Mouse (Mus musculus) adrenal gland, postnatal 14 days (tissue): ENCODE measurements around the gene Rnaset2a. TPM values are rescaled to one million over a fixed set of nuclear protein-coding genes. Genes with fewer than 3 reads are reported as not detected.
"Not testable (repeated sequence)": the region's sequence is repeated elsewhere in the genome, so short reads cannot be mapped to it uniquely, and the experiment has no call there.

ENCODE experiments used
- DNase-seq: peaks from one replicate; pipeline ENCODE4 v3.0.0; 2021; ENCODE audit warnings: mixed read lengths
- total RNA-seq: library from RNA; stranded (reverse); gene quantifications from 2 replicates; pipeline ENCODE4 v1.2.3, GENCODE M21; 2021

Gene Rnaset2a
- total RNA-seq, 1 experiment from 2014 or later: 39.2 TPM

GRCm38 (mm10) chr17:8138116-8138515, 9.8 kb downstream of the Rnaset2a start:
- not testable (repeated sequence) for DNase-seq

DNA sequence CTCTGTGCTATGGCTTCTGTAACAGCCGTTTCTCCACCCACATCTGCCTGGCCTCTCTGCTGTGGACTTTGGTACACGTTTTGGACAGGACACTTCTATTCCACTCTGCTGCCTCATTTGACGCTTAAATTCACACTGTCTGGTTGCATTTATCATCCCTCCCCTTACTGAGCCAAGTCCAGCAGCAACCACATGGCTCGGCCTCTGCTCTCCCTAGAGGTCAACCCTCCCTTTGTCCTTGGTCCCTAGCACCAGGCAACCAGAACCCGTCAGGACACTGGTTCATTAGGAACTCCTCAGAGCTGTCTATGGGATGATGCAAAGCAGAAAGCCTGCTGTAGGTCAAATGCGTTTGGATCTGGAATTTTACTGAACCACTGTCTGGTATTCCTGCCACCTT, 17.0 kb downstream of the Rnaset2a start:
- not testable (repeated sequence) for DNase-seq

DNA sequence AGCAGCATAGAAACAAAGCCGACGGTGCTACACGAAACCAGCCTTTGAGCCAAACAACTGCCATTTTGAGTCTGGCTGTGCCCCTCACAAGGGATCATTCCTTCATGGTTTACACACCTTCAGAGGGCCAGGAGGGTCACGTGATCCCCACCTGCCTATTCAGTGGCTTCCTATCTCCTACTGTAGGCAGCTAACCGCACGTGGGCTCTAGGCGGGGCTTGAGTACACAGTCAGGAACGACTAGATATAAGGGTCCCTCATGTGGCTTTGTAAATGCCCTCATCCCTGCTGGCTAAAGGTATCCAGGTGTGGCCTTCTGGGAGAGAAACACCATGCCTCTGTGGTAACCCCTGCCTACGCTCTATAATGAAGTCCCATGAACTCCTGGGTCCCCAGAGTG, 18.3 kb downstream of the Rnaset2a start:
- DNase-seq: not testable (repeated sequence)

- DNase-seq: not testable (repeated sequence)
Observed at GRCm38 (mm10) chr17:8128326-8128993, 19.4 kb downstream of the Rnaset2a start.

DNA sequence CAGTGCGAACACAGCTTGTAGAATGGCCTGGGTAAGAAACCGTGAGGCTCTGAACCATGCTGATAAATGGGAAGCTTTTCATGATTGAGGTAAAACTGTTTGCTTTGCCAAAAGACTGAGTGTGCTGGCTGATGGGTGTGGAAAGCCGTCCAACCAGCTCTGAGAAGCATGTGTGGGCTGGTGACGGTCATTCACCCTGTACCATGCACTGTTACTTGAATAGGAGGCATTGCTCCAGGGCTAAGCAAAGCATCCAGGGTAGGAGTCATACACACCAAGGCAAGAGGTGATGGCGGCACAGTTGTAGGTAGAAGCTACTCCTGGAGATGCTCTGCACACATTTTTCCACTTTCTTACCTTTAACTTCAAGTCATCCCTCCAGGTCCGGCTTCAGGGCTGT, 23.3 kb downstream of the Rnaset2a start:
- not testable (repeated sequence) for DNase-seq

GRCm38 (mm10) chr17:8122974-8123373, 24.9 kb downstream of the Rnaset2a start:
- DNase-seq: not testable (repeated sequence)

GRCm38 (mm10) chr17:8116928-8117327, 31.0 kb downstream of the Rnaset2a start:
- not testable (repeated sequence) for DNase-seq

DNA sequence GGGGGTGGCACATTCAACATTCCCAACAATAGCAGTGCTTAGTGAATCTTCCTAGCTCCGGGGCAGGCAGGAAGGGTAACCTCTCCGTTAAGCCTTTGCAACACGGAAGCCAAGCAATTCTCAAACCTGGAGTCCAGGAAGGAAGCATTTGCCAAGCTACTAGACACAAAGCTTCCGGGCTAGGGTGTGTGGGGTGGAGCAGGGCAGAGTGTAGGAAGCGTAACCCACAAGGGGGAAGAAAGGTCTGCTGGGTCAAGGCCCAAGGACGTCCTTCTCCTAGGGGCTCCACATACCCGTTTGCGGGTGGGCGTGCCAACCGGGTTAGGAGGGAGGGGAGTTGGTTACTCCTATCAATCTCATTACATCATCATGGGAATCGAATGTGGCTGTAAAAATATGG, 31.5 kb downstream of the Rnaset2a start:
- peak; percentile 26 for DNase-seq

- not testable (repeated sequence) for DNase-seq
Observed at GRCm38 (mm10) chr17:8112199-8112598, 35.7 kb downstream of the Rnaset2a start.

DNA sequence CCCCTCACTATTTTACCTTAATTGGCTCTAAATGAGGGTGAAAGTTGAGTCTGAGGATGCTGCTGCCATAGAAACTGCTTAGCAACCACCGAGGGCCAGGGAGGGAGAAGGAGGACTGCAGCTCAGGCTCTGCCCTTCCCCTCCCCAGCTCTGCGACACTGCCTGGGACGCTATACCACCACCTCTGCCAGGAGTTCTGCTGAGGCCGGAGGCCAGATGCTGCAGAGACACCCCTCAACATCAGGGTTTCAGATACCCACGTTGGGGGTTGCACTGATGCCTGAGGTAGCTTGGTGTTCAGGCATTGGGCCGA, 46.6 kb downstream of the Rnaset2a start:
- DNase-seq: not testable (repeated sequence)

DNA sequence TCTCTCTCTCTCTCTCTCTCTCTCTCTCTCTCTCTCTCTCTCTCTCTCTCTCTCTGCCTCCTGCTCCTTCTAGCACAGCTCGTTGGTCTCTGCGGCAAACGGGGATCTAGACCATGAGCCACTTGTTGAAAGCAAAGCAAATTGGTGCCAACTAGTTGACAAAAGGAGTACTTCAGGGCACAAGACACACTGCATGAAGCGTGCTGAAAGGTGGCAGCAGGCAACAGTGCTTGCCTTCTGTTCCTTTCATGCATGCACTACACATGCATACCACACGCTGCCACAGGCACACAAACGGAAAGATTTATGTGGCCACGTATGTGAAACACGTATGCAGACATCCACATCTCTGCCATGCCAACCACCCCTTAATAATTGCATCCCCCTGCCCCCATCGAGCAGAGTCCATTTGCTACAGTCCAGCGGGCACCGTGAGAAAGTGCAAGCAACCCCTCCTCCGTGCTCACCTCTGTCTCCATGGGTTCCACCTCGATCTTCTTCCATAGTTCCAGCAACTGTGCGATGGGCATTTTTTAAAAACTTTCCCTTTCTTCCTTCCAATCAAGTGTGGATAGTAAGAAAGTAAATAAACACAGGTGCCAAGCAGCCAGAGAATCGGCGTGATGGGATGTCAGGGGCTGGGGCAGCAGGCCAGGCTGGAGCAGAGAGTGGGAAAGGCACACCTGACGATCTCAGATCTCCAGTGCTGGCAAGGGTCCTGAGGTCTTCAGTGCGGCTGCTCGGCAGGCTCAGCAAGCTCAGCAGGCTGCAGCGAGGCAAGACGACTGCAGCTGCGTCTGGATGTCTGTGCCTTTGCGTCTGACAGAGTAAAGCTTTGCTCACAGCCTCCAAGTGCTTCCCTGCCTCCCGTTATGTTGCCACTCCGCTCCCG, 47.2 kb downstream of the Rnaset2a start:
- DNase-seq: not testable (repeated sequence)

DNA sequence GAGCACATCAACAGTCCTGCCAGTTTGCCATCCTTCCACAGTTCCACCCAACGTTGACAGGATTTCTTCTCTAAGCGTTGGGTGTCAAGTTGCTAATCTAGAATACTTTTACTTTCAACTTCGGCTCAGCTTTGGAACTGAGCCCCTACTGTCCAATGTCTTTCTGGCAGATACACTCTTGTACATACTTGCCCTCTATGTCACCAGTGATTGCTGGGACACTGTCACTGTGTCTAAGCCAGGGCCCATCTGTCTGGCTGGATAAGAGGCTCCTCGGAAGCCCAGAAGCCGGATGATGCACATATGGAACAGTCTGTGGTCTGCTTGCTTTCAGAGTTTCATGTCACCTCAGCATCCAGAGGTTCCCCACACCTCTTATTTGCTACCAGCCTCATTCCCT, 51.7 kb downstream of the Rnaset2a start:
- not testable (repeated sequence) for DNase-seq

- not testable (repeated sequence) for DNase-seq
Observed at GRCm38 (mm10) chr17:8095653-8096052, 52.2 kb downstream of the Rnaset2a start.

DNA sequence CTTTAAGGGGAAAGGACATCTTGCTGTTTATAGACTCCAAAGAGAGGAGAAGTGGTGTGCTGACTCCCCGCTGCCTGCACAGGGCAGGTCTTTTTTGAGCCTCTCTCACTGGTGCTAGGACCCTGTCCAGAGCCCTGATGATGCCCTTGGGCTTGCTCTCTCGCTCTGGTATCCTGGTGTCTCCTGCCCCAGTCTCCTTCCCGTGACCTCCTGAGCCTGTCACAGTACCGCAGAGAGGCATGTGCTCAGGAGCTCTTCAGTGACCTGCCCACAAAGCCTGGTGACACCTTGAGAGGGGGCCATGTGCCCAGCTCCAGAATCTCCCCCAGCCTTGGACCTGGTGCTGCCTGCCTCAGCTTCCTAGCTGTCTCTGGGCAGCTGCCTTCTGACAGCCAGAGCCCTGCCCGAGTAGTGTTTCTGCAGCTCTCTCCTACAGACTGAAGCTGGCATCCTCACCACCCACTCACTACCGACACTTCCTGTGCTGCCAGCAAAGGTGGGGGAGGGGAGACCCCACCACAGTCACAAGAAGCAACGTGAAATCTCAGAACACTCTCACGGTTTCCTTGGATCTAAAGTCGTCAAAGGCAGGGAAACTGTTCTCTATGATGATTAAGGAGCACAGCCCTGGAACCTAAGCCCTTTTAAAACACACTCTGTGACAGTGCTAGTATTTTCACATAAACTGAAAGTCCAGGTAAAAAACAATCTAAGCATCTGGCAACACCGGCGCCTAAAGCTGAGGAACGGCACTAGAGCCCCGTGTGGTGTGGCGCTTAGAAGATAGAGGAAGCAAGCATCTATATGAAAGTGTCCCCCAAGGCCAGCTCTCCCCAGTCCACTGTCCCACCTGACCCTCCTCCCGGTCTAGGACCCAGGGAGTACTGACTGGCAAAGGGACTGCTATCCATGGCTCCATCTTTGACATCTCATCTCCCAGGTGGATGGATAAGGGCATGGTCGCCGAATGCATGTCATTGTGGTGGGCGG, 55.1 kb downstream of the Rnaset2a start:
- DNase-seq: not testable (repeated sequence)

DNA sequence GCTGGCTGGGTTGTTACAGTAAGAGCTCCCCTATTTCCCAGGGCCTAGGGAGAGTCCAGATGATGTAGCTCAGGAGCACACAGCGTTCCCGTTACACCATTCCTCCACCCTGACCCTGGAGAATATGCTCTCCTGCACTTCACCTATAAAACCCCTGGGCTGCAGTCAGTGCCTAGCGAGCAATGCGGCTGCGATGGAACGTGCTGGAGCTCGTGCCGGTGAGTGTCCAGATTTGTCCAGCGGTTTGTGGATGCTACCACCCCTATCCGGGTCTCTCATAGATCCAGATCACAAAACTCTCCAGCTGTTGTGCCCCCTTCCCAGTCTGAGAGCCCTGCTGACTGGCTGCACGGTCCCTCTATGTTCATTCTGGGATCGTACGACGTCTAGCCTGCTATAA, 56.6 kb downstream of the Rnaset2a start:
- not testable (repeated sequence) for DNase-seq

- not testable (repeated sequence) for DNase-seq
Observed at GRCm38 (mm10) chr17:8069847-8070246, 78.0 kb downstream of the Rnaset2a start.

Other genes starting within 250 kb of the Rnaset2a start
- gene Tagap, start 222.1 kb downstream of the Rnaset2a start, total RNA-seq: 3.9 and 6.6 TPM in 2 replicates
- 43.1 and 46.0 TPM in 2 replicates for gene Rsph3a, start 202.5 kb downstream of the Rnaset2a start, total RNA-seq
- 0.26 TPM in 1 of 2 replicates, not detected in the other for gene Gm49673, start 309 bp downstream of the Rnaset2a start, total RNA-seq
- gene Fgfr1op, start 17.4 kb upstream of the Rnaset2a start, total RNA-seq: 19.0 TPM in 2 replicates
- 3.8 TPM in 1 of 2 replicates, not detected in the other for gene Ccr6, start 87.9 kb upstream of the Rnaset2a start, total RNA-seq
- gene Mpc1, start 134.8 kb upstream of the Rnaset2a start, total RNA-seq: 356 and 378 TPM in 2 replicates
- gene Sft2d1, start 163.0 kb upstream of the Rnaset2a start, total RNA-seq: 37.7 and 40.5 TPM in 2 replicates
- gene Prr18, start 189.4 kb upstream of the Rnaset2a start, total RNA-seq: 0.33 and 0.41 TPM in 2 replicates
- not detected in 2 replicates for gene T2, start 207.9 kb upstream of the Rnaset2a start, total RNA-seq